Mouse (Mus musculus): ENCODE data around the gene Dnal1.
"Not testable (repeated sequence)": the region's sequence is repeated elsewhere in the genome, so short reads cannot be mapped to it uniquely, and the experiment has no call there.

The Dnal1 gene

DNA sequence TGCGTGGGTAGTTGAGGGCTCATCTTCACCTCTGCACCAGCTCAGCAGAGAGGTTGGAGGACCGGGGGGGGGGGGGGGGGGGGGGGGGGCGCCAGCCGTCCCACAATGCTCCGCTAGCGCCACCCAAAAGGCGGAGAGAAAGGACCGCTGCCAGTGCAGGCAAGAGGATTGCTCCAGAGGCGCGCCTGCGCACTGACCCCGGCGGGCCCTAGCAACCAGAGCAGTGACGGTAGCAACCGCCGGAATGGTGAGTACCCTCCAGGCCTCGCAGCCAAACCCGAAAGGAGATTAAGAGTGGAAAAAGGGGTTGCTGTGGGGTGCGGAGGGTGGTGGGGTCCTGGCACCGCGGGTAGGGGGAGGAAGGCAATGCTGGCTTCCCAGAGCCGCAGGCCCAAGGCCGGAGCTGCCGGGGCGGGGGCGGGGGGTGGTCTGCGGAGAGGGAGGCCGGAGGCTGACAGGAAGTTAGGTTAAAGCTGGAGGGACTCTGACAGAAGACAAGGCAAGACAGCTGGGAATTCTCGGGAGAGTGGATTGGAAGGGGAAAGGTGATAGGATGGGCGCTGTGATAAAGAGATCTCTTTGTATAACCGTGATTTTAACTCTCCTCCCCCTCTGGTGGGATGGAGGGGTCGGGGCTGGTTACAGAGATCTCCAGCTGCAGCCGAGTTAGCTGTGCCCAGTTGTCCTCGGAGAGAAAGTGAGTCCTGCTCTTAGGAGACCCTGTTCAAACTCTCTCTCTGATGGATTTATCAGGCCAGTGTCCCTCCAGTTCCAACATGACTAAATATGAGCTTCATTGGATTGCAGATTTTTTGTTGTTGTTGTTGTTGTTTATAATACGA is at the start of gene Dnal1:
Gene Dnal1 (plus strand): TSS at position 214 of the 842 bp plus-strand sequence.
- peak; percentile 52 for DNase-seq (ENCODE audit: extremely low spot score, low read depth, low spot score)

DNA sequence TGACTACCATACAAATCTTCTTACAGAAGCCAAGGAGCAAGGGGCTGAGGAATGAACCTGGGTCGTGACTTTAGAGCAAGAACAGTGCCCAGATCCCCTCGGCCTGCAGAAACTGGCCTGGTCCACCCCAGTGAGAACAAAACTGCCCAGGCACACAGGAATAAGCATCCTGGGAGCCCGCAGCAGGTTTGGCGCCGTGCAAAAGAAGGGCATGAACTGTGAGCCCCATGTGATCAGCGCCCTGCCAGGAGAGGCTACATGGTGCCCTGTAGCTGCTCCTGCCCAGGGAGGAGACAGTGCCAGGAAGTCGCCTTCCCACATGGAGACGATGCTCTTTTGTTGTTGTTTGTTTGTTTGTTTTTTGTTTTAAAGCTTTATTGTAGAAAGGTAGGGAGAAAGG is 49.5 kb upstream of the Dnal1 start:
- no peak for DNase-seq (ENCODE audit: extremely low spot score, low read depth, low spot score)

GRCm38 (mm10) chr12:84067752-84068151 is 46.4 kb upstream of the Dnal1 start:
- no peak for DNase-seq (ENCODE audit: extremely low spot score, low read depth, low spot score)

- DNase-seq (ENCODE audit: extremely low spot score, low read depth, low spot score), result no peak
Measured at GRCm38 (mm10) chr12:84068296-84068695, 45.9 kb upstream of the Dnal1 start.

GRCm38 (mm10) chr12:84068986-84069385 is 45.2 kb upstream of the Dnal1 start, which contains the start of gene Acot5:
Acot5 (plus strand) TSS chr12:84069325.
- DNase-seq (ENCODE audit: extremely low spot score, low read depth, low spot score), result no peak

GRCm38 (mm10) chr12:84069582-84069981 is 44.6 kb upstream of the Dnal1 start:
- DNase-seq (ENCODE audit: extremely low spot score, low read depth, low spot score), result not testable (repeated sequence)

DNA sequence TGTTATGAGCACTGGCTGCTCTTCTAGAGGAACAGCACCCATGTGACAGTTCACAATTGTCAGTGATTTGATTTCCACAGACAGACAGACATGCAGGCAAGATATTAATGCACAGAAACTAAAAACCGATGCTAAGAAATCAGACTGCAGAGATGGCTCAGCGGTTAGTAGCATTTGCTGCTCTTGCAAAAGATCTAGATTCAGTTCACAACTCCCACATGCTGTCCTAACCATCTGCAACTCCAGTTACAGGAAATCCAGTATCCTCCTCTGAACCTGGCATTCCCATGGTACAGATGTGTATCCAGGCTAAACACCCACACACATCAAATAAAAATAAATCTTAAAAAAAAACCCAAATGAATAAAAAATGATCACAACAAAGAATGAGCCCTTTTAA is 42.5 kb upstream of the Dnal1 start:
- no peak for DNase-seq (ENCODE audit: extremely low spot score, low read depth, low spot score)

GRCm38 (mm10) chr12:84077371-84077990 is 36.7 kb upstream of the Dnal1 start:
- no peak for DNase-seq (ENCODE audit: extremely low spot score, low read depth, low spot score)

GRCm38 (mm10) chr12:84083842-84084241 is 30.3 kb upstream of the Dnal1 start:
- no peak for DNase-seq (ENCODE audit: extremely low spot score, low read depth, low spot score)

DNA sequence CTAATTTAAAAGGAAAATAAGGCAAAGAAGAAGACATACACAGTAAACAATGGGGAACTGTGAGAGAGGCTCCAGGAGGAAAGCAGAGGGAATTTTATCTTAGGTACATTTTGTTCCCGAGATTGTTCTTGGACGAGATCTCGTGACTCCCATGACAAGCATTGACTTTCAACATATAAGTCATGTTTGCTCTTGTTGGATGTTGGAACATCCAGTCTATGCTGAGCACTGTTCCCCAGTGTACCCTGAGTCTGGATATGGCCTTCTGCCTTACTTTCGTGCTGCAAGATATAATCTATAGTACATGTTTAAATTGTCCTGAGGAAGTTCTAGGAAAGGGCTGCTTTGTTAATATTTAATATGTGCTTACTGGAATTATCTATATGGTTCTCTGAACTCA is 29.6 kb upstream of the Dnal1 start:
- DNase-seq (ENCODE audit: extremely low spot score, low read depth, low spot score), result no peak

DNA sequence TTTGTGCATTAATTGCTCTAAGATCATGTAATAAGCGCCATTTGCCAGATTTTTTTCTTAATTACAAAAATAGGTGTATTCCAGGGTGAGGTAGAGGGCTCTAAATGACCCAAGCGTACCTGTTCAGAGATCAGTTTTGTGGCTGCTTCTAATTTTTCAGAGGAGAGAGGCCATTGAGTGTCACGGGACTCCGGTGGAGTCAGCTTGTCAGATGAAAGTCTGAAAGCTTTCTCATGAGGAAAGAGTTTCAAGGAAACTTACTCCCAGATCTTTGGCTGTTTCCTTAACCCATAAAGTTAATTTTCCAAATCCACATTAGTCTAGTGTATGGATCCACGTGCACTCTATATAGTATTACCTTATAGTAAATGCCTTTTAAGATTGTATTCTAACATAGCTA is 19.5 kb upstream of the Dnal1 start:
- DNase-seq (ENCODE audit: extremely low spot score, low read depth, low spot score), result not testable (repeated sequence)

DNA sequence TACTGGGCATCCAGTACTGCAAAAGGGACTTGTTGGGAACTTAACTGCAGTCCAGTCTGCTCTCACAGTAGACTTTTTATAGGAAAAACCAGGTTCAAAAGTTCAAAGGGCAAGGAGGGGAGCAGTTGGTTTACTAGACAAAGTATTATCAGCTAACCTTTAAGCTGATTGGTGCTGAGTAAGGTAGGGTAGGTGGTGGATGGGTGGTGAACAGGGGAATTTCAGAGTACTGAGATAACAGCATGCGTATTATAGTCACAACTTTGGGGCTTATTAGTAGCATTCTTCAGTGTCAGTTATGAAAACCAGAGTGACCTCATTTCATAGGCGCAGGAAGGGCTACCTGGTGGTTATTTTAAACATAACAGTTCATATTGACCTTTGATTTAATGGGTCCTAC is 14.6 kb upstream of the Dnal1 start:
- DNase-seq (ENCODE audit: extremely low spot score, low read depth, low spot score), result no peak

GRCm38 (mm10) chr12:84100071-84100470 is 14.1 kb upstream of the Dnal1 start:
- no peak for DNase-seq (ENCODE audit: extremely low spot score, low read depth, low spot score)

GRCm38 (mm10) chr12:84100604-84101492 is 13.3 kb upstream of the Dnal1 start, which contains the start of gene Acot6:
Acot6 (plus strand) TSS chr12:84100654.
- DNase-seq (ENCODE audit: extremely low spot score, low read depth, low spot score), result peak; percentile 5

DNA sequence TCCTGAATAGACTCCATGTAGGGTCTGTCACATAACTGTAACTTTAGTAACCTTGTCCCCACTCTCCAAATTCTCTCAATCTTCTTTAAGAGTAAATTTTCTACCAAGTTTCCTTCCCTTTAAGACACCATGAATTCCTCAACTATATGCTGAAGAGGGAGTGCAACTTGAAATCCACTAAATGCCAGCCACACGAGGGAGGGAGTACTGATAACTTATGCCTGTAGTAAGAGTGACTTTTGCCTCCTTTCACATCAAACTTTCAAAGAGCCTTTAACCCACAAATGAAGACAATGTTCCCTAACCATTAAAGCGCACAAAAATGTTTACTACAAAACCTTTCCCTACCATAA is 12.7 kb upstream of the Dnal1 start:
- peak; percentile 8 for DNase-seq (ENCODE audit: extremely low spot score, low read depth, low spot score)

- no peak for DNase-seq (ENCODE audit: extremely low spot score, low read depth, low spot score)
Measured at GRCm38 (mm10) chr12:84107012-84107411, 7.2 kb upstream of the Dnal1 start.

- no peak for DNase-seq (ENCODE audit: extremely low spot score, low read depth, low spot score)
Measured at GRCm38 (mm10) chr12:84107692-84108091, 6.5 kb upstream of the Dnal1 start.

- DNase-seq (ENCODE audit: extremely low spot score, low read depth, low spot score), result no peak
Measured at GRCm38 (mm10) chr12:84109924-84110323, 4.2 kb upstream of the Dnal1 start.

- DNase-seq (ENCODE audit: extremely low spot score, low read depth, low spot score), result no peak
Measured at GRCm38 (mm10) chr12:84110814-84111213, 3.4 kb upstream of the Dnal1 start.

- DNase-seq (ENCODE audit: extremely low spot score, low read depth, low spot score), result no peak
Measured at GRCm38 (mm10) chr12:84113676-84114075, 490 bp upstream of the Dnal1 start.

- no peak for DNase-seq (ENCODE audit: extremely low spot score, low read depth, low spot score)
Measured at GRCm38 (mm10) chr12:84119584-84119983, 5.4 kb downstream of the Dnal1 start.

All from hindlimb bud, embryonic 11.5 days (tissue).